Mouse (Mus musculus) frontal cortex, adult (tissue): Measurements from ENCODE around the gene Cracr2a.

Experiments
- ATAC-seq: cut with Nextera tagmentation; 2 replicates; pipeline ENCODE4 v1.9.2; 2017; ENCODE audit warnings: mild to moderate bottlenecking, moderate library complexity, mixed read lengths; ENCODE audit not compliant: low TSS enrichment

The Cracr2a gene

DNA sequence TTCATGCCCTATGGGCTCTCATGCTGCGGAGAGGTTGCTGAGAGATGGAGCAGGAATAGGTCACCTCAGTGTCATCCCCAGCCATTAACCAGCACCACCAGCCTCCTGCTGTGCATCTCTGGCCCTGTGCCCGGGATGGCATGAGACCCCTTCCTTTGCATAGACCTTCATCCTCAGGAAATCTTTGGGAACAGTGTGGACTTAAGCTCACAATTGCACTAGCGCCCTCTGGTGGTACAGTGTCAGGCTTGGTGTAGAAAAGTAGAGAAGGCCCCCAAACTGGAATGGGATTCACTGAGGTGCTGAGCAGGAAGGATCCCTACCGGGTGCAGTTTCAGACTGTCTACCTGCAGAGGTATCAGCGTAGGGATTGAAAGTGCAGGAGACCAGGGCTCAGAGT lies 64.0 kb downstream of the Cracr2a start:
- 0 out of 2 replicates have a peak, but pooled peaks have one; percentile 35 for ATAC-seq

DNA sequence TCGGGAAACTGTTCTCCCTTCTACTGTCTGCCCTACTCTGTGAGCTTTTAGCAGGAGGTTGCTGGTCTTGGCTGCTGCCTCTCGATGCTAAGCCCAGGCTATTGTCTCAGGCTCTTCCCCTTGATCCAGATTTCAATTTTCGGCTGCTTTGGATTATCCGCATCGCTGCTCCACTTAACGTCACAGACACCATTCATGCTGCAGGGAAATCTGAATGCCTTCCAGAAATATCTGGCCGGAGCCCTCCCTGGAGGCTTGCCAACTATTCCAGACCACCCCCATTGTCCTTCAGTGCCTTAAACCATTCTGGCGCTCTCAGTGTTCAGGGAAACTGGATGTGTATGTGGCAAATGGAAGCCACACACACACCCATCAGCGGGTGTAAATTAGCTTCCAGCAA lies 66.3 kb downstream of the Cracr2a start:
- no peak for ATAC-seq

DNA sequence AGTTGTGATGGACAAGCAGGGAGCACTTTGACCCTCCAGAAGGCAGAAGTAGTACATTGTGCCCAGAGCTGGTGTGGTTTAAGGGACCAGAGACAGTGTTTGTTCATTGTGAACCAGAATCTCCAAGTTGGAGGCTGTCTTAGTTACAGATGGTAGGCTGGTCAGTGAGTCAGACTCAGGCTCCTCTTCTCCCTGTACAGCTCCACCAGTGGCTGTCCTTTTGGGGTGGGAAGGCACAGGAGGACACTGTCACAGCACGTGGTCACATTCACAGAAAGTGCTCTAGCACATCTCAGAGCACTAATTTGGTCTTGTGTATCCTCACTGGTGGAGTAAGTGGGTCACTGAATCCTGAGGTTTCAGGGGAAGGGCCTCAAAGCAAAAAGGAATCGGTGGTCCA lies 68.1 kb downstream of the Cracr2a start:
- ATAC-seq: peak; percentile 76

DNA sequence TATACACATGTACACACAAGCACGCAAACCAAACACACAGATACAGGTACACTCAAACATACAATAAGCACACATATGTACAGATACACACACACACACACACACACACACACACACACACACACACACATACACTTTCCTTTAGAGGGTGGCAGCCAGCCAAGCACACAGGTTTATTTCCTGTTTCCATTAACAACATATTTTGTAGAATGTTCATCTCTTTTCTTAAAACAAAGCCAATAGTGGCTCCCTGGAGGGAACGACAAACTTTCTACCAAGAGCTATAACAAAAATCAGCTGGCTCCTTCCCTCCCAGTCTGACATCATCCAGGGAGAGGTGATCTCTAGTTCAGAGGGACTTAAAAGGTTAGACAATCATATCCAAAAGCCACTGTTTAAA lies 73.7 kb downstream of the Cracr2a start:
- ATAC-seq: no peak

DNA sequence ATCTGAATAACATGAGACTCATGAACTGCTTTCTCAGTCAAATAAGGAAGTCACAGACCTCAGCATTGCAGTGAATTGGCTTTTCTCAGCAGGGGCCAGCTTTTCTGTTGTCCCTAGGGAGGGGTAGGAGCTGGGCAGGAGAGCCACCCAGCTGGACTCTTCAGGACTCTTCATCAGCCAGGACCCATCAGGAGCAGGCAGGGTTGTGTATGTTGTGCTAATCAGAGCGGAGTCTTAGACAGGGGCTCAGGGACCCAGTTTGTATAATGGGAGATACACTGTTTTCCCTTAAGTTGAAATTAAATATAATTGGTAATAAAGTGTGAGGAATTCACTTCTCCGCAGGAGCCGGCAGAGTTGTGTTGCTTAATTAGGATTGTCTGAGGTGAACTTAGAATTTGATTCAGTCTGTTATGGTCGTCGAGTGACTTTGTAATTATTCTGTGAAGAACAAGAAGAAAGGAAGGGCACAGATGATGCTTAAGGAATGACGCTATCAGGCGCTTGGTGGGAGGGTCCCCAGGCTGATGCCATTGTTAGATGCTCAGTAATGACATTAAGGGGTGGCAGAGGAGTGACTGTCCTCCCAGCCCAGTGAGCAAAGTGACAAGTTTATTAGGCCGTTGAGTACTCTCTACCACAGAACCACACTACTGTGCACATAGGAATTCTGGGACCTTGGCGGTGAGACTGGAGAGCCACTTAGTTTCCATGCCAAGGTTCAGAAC lies 74.5 kb downstream of the Cracr2a start:
- ATAC-seq: no peak

DNA sequence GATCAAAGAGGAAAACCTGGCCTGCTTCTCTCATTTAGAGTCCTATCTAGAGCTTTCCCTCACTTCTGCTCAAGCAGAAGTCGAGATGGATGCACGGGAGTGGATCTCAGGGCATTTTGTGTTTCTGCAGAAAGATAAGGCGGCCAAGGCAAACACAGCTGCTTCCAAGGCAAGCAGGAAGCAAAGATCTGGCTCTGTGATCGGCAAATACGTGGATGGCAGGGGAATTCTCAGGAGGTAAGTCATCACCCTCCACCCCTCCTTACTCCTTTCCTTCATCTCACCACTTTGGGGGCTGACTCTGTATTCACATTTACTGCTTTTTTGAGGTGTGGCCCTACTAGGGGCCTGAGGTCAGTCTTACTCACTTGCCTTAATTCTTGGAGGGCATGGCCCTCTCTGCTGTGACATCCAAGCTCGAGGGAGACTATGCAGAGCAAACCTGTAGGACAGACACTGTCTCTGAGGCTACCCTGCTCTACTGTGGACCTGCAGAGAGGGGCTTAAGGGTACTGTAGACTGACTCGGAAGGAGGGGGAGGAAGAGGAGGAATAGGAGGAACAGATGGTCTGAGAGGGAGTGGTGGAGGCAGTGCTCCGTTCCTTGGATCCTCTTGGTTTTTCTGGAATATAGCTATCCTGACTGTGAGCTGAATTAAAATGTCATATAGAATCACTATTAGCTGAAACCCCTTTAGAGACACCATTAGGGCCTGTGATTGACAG lies 80.1 kb downstream of the Cracr2a start:
- ATAC-seq: peak; percentile 75

DNA sequence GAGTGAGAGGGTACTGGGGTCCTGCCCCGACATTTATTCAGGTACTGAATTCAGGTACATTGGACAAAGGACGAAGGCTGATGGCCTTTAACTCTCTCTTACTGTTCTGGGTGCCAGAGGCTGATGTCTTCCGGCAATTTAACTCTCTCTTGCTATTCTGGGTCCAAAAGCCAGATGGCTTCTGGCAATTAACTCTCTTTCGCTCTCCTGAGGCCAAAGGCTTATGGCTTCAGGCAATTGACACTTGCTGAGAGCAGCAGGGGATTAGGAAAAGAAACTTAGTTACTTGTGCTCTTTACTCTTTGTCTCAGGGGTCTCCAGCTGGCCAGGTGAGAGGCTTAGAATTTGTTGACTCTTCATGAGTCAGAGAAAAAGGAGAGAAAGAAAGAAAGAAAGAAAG lies 94.8 kb downstream of the Cracr2a start:
- no peak for ATAC-seq

DNA sequence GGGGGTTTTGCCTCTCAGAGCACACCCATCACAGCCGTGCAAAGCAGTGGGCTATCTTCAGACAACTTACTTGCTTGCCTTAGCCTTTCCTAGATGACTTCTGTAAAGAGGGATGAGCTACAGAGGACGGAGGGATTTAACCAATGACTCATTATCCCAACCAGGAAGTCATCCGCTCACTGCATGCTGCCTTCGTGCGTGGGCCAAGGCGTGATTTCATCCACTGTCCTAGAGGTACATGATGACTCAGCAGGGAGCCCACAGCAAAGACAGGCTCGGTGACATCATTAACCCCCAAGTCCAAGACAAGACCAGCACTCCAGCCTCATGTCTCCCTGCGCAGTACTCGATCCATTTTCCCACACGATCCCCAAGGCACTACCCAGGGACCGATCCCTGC lies 96.0 kb downstream of the Cracr2a start:
- peak; percentile 51; the same call in 1 of the 2 replicates for ATAC-seq

DNA sequence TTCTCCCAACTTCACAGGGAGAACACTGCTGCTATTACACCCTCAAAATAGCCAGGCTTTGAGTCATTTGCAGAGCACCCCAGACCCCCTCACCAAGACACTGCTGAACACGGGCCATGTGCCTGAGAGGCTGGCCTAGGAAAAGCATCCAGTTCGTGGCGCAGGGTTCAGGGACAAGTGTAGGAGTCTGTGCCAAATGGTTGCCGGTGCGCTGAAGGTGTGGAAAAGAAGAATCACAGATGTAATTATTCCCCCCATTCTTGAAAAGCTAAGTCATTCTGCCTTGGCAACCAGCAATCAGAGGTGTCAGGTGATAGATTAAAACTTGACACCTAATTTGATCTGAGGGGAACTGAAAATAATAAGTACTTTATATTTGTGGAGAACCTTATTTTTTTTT lies 98.3 kb downstream of the Cracr2a start:
- ATAC-seq: no peak

DNA sequence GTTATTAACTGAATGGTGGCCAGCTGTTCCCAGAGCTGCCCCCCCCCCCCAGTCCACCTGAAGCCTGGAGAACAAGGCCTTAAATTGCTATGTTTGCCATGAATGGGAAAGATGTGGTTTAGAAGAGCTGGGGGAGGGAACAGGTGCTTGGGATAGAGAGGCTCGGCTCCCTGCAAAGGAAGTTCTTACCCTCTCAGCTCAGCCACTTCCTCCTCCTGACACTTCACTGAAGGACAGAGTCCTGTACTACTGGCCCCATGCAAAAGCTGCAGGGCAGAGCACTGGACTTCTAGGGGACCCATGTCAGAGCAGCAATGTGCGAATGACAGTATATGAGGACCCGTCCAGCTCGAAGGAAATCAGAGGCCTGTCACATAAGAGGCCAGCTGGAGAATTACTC lies 98.8 kb downstream of the Cracr2a start:
- ATAC-seq: no peak

DNA sequence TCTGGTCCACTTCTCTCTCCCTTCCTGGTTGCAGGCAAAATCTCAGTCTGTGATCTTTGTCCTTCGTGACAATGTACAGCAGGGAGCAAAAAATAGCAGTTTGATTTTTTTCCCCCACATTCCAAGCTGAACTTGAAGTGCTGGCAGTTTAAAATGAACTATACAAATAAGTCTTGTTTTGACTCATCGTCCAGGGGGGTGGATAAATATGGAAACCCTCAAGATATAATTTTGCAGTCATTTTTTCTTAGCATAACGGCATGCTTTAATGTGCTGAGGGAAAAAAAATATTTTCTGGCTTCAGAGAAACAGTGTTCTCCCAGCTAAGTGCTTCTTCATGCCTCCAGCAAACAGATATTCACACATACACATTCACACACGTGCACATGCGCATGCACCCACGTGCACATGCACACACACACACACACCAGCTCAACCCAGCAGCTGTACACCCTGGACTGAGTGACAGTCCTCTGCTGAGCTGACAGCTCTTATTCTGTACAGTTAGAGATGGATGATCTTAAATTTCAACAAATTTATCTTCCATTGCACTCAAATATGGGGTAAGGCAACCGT lies 100.7 kb downstream of the Cracr2a start:
- ATAC-seq: peak; percentile 49

DNA sequence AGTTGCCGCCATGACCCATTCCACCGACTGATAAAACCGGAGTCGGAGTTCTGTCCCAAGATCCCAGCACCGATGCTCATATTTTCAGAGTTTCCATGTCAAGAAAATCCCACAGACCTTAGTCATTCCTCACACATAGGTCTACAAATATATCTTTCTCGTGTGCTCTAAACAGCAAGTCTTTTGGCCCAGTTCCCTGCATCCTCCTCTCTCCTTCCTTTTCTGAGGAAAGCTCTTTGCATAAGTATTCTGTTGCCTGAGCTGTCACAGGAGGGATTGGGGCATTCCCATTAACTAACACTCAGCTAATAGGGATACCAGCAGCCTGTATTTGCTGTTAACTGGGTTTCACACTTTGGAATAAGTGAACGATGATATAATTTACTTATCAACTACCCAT lies 102.1 kb downstream of the Cracr2a start:
- peak; percentile 66 for ATAC-seq

DNA sequence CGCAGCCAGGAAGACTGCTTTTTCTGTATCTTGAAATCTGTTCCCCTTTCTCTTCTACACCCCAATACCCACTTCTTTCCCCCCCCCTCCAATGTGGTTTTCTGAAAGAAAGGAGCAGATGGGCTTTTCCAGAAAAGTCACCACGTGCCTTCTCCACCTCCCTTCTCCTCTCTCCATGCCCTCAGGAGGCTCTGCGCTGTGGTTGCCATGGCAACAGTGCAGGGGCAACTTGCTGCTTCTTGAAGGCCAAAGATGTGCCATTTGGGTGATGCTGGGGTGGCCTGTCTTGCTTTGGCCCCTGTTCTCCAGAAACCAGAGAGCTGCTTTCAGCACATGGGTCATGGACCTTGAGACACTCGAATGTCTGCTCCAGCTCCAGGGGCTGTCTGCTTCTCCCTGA lies 108.2 kb downstream of the Cracr2a start:
- peak; percentile 60 for ATAC-seq

DNA sequence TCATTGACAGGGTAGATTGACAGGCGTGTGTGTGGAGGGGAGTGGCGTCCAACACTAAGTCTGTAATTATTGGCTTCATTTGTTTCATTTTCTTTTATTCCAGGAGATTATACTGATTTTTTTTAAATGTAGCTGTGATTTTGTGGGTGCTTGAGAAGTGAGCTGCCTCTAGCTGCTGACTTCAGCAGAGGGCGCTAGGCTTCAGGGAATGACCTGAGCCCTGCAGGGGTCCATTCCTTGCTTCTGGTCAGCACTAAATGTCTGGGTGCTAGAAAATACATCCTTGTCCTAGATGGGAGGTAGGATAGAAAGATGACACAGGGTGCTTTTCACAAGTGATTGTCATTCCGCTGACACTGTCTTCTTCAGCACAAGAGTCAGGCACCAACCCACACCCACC lies 108.9 kb downstream of the Cracr2a start:
- ATAC-seq: no peak

DNA sequence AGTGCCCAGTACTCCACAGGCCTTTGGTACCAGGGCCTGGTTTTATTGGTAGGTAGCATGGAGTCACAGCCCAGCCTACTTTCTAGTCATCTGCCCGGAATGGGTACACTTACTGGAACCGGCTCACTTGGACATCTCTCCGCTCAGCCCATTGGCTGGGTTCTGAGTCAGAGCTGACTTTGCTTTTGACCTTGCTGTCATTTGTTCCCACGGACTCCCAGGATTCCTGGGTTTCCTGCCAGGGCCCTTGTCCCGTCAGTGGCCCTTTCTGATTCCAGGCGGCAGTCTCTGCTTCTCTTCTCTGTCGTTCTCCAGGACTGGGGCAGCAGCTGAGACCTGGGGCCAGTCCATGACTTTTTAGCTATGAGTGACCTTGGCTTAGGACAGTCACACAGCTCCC lies 110.9 kb downstream of the Cracr2a start:
- ATAC-seq: no peak

DNA sequence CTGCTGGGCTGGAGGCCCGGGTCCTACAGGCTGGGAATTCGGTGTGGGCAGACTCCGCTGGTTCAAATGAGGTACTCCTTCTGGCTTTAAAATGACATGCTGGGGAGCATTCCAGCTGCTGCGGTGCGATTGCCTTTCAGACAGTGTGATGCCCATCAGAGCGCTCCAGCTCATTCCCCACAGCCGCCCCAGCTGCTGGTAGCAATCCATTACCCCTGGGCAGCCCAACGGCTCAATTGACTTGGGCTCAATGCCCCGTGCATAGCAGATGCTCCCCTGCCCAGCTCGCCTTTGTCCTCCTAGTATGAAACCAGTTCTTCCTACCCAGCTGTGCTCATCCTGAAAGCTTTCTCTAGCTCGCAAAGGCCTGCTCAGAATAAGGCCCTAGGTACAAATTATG lies 115.7 kb downstream of the Cracr2a start:
- peak; percentile 24; the same call in 1 of the 2 replicates for ATAC-seq

DNA sequence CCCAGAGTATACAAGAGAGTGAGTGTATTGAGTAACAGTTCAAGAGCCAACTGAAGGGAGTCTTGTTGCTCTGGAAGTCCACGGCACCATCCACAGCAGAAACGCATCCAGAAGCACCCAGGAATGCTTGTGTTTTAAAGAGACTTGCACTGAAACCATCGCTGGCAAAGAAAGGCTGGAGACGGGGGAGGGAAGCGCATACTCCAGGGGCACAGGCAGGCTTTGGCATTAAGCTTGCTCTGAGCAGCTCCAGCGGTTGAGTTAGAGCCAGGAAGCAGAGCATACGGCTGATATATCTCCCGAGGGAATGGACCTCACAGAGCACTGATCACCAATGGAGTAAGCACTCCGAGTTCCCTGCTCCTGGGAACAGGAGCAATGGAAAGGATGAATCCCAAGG lies 117.2 kb downstream of the Cracr2a start:
- peak; percentile 76 for ATAC-seq

DNA sequence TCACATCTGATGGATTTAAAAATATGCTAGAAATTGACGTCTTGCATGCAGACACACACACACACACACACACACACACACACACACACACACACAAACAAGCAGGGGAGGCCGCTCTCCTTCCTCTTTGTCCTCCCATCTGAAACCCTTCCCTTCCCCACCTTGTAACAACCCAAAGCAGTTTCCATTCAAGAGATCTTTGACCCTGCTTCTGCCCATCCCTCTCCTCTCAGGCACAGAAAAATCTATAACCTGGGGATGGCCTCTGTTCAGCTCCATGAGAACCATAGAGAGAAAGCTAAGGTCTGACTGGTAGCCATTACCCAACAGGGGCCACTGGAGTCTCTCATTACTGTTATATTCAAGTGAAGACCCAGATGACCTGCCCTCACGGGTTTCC lies 117.9 kb downstream of the Cracr2a start:
- ATAC-seq: no peak

DNA sequence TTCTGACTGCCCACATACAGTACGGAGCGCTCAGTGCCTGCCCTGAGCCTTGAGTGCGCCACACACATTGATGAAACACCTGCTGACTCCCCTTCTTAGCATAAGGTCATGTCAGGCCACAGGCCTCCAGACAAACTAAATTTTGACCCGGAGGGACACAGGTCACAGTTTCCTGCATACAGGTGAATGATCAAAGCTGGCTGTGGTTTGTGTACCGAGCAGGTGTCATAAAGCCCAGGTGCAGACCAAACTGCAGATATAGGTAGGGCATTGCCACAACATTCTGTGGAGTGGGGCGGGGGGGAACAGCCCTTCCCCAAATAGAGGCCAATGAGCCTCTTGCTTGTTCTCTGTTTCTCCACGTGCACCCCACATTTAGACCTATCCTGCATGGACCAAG lies 119.6 kb downstream of the Cracr2a start:
- no peak for ATAC-seq

DNA sequence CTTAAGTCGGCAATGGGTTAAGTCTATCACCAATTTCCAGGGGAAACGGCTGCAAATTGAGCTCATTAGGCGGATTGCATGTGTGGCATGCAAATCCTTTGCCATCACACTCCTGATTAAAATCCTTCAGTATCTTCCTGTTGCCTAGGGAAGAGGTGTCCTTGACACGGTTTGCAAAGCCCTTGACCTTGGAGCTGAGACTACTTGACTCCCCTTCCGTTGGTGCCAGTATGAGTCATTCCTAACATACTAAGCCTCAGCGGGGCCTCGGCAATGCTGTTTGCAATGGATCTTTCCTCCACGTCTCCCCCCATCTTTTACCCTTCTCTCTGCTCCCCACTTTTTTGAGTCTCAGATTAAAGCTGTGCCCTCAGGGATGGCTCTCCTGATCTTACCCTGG lies 122.4 kb downstream of the Cracr2a start:
- ATAC-seq: no peak

DNA sequence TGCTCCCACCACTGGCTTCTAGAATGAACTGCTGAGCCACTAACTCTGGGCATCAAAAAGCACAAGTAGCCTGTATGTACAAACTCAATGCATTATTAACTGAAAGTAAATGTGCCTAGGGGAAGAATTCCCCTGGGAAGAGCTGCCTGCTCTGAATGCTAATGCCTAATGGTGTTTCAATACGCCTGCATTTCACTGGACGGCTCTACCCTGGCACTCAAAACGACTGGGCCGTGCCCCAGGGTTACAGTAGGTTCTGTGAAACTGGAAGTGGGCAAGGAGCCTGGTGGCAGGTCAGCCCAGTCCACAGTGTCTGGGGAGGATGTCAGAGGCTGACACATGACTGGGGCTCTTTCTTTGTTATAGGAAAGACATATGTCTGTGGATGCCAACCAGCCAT lies 123.8 kb downstream of the Cracr2a start:
- ATAC-seq: no peak

DNA sequence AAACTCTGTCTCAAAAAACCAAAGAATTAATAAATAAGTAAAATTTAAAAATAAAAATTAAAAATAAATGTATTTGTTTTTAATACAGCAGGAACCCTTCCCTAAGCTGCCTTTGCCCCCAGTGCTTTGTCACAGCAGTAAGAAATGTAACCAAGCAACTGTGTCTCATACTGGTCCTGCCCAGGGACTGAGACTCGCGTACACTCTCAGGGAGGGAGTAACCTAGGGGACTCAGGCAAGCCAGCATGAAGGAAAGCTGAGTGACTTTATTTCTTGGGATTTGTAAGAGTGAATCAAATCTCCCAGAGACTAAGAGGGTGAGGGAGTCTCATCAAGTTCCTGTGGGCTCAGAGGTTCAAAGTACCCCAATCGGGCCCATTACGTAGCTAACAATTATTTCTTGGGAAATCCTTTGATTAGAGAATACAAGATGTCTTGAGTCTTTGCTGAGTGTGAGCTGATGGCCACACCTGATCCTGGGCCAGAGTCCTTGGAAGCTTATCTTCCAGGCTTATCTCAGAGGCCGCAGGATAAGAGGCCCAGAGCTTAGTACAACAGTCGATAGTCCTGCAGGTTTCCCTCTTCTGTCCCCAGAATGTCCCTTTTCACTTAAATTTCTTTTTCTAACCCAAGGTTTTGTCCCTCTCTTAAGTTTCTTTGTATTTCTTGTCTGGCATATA lies 126.2 kb downstream of the Cracr2a start:
- ATAC-seq: no peak

DNA sequence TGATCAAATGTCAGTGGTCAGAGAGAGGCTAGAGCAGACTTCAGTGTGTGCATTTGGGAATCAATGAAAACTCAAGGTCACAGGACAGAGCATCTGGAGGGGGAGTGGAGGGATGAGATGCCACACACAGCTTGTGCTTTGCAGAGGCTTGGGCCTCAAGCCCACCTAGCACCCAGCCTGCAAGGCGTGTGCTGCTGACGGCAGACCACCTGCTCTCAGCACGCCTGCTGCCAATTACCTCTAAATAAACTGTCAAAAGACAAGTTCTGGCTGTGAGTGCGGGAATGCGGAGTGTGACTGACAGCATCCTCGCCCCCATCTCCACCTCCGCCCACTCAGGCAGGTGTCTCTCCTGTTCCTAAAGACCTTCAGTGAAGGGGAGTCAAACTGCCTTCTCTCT lies 131.2 kb downstream of the Cracr2a start:
- peak; percentile 15 for ATAC-seq
